Mouse (Mus musculus) embryonic facial prominence, embryonic 15.5 days (tissue): ENCODE measurements around the gene Fbrsl1. TPM values are rescaled to one million over a fixed set of nuclear protein-coding genes. Genes with fewer than 3 reads are reported as not detected.

Experiments
- ATAC-seq: fragments of 200-750 bp; cut with Nextera tagmentation; 2 replicates; pipeline ENCODE4 v1.8.0; 2017; ENCODE audit warnings: low read depth, moderate TSS enrichment; ENCODE audit not compliant: insufficient number of reproducible peaks, low FRiP score, low TSS enrichment
- H3K27ac ChIP-seq: fragments of 300-500 bp; sonication (generic); replicated peaks from 2 replicates; pipeline ENCODE4 v1.5.1; 2015; ENCODE audit warnings: mild to moderate bottlenecking, inconsistent platforms
- H3K27me3 ChIP-seq: fragments of 300-500 bp; sonication (generic); 2 replicates; pipeline ENCODE4 v1.6.1; 2015; ENCODE audit warnings: inconsistent platforms
- H3K36me3 ChIP-seq: fragments of 300-500 bp; sonication (generic); 2 replicates; pipeline ENCODE4 v1.6.1; 2015; ENCODE audit warnings: mild to moderate bottlenecking, inconsistent platforms
- H3K4me1 ChIP-seq: fragments of 300-500 bp; sonication (generic); 2 replicates; pipeline ENCODE4 v1.6.1; 2015; ENCODE audit warnings: inconsistent platforms
- H3K4me2 ChIP-seq: fragments of 300-500 bp; sonication (generic); replicated peaks from 2 replicates; pipeline ENCODE4 v1.6.1; 2015; ENCODE audit warnings: mild to moderate bottlenecking, inconsistent platforms
- H3K4me3 ChIP-seq: fragments of 300-500 bp; sonication (generic); replicated peaks from 2 replicates; pipeline ENCODE4 v1.5.1; 2015; ENCODE audit warnings: mild to moderate bottlenecking, inconsistent platforms
- H3K9ac ChIP-seq: fragments of 300-500 bp; sonication (generic); 2 replicates; pipeline ENCODE4 v1.6.1; 2015; ENCODE audit warnings: inconsistent platforms
- H3K9me3 ChIP-seq: fragments of 300-500 bp; sonication (generic); replicated peaks from 2 replicates; pipeline ENCODE4 v1.6.1; 2016; ENCODE audit warnings: inconsistent platforms
- WGBS: fragments of 180-500 bp; shearing (Covaris S2); methylation state at CpG from one replicate; pipeline ENCODE4 v1.1.7; 2015; 5-methylcytosine and 5-hydroxymethylcytosine counted together
- polyA plus RNA-seq: library from polyadenylated mRNA; unstranded; fragments of >200 nt; fragmentation: Nextera tagmentation; extraction: Ambion mirVana; gene quantifications from 2 replicates; pipeline ENCODE4 v1.2.1, GENCODE M21; 2015

Gene Fbrsl1
- polyA plus RNA-seq, 1 experiment from 2014 or later, result 15.1 TPM

GRCm38 (mm10) chr5:110425187-110425586 lies 23.1 kb downstream of the Fbrsl1 start:
- H3K27me3 ChIP-seq, result no peaks in the 10 kb centered on the region
- H3K9ac ChIP-seq, result no peak overlapping the region
- 69% methylated on average over 4 of the region's 4 CpGs for WGBS
- H3K4me3 ChIP-seq, result no peak overlapping the region
- H3K9me3 ChIP-seq, result no peaks in the 10 kb centered on the region
- no peaks in the 10 kb centered on the region for H3K36me3 ChIP-seq
- no peak overlapping the region for H3K4me2 ChIP-seq
- no peak for ATAC-seq
- no peak overlapping the region for H3K27ac ChIP-seq
- 0 out of 2 replicates have a peak, but pooled peaks cover 5% of the 10 kb centered on the region for H3K4me1 ChIP-seq

DNA sequence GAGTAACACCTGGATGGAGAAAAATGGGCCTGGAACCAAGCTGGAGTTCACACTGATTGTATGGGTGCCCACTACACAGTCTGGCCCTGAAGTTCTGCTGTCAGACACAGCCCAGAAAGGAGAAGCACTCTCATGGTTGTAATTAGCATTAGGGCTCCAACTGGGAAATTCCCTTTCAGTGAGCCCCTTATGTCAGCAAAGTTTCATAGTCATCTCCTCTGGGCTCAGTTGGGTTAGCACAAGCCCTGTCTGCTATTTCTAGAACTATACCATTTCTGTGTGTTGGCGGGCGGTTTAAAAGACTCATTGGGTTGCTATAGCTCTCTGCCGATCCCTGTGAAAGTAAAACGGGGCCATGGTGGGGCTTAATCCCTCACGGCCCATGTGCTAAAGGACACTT lies 24.1 kb downstream of the Fbrsl1 start:
- ATAC-seq, result no peak
- H3K4me1 ChIP-seq, result 0 out of 2 replicates have a peak, but pooled peaks cover 5% of the 10 kb centered on the region
- H3K36me3 ChIP-seq, result no peaks in the 10 kb centered on the region
- H3K27ac ChIP-seq, result no peak overlapping the region
- no peak overlapping the region for H3K4me3 ChIP-seq
- H3K4me2 ChIP-seq, result no peak overlapping the region
- no peaks in the 10 kb centered on the region for H3K9me3 ChIP-seq
- no peaks in the 10 kb centered on the region for H3K27me3 ChIP-seq
- 81% methylated on average over 5 of the region's 5 CpGs for WGBS
- H3K9ac ChIP-seq, result no peak overlapping the region

GRCm38 (mm10) chr5:110421393-110421792 lies 26.9 kb downstream of the Fbrsl1 start:
- WGBS, result 90% methylated on average over 6 of the region's 6 CpGs

DNA sequence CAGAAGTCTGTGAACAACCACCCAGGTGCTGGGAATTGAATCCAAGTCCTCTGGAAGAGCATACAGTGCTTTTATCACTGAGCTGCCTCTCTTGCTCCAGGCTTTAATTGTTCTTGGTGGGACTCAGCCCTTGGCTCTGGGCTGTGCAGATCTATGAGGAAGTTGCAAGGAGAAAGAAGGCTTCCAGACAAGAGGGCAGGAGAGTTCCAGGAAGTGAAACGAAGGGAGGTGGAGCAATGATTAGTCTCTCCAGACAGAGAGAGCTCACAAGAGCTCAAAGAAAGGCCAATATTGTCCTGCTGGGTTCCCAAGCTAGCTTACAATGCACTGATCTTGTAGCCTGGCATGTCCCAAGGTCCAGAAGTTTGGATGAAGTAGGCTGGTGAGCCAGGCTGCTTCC lies 27.4 kb downstream of the Fbrsl1 start:
- Histone ChIP-seq H3K36me3 (no peaks in the 10 kb centered on the region), H3K4me3 (no peak overlapping the region), H3K4me2 (no peak overlapping the region), H3K9ac (no peak overlapping the region), H3K9me3 (no peaks in the 10 kb centered on the region), H3K27me3 (no peaks in the 10 kb centered on the region), H3K4me1 (peaks cover 9% of the 10 kb centered on the region; the same call in 1 of the 2 replicates), H3K27ac (no peak overlapping the region)
- ATAC-seq, result no peak
- WGBS, result 50% methylated on average over 1 of the region's 1 CpGs

More at GRCm38 (mm10) chr5:110421393-110421792, 26.9 kb downstream of the Fbrsl1 start:
- Histone ChIP-seq H3K4me1 (peaks cover 7% of the 10 kb centered on the region; the same call in 1 of the 2 replicates), H3K27me3 (no peaks in the 10 kb centered on the region), H3K9ac (no peak overlapping the region), H3K27ac (no peak overlapping the region), H3K36me3 (no peaks in the 10 kb centered on the region), H3K4me3 (no peak overlapping the region), H3K4me2 (no peak overlapping the region), H3K9me3 (no peaks in the 10 kb centered on the region)
- no peak for ATAC-seq

- H3K36me3 ChIP-seq, result no peaks in the 10 kb centered on the region
- no peak overlapping the region for H3K27ac ChIP-seq
- no peak overlapping the region for H3K4me2 ChIP-seq
- no peak overlapping the region for H3K9ac ChIP-seq
- ATAC-seq, result no peak
- no peak overlapping the region for H3K4me3 ChIP-seq
- 65% methylated on average over 4 of the region's 4 CpGs for WGBS
- H3K9me3 ChIP-seq, result no peaks in the 10 kb centered on the region
- H3K4me1 ChIP-seq, result peaks cover 9% of the 10 kb centered on the region; the same call in 1 of the 2 replicates
- H3K27me3 ChIP-seq, result no peaks in the 10 kb centered on the region
Measured at GRCm38 (mm10) chr5:110420201-110420600, 28.1 kb downstream of the Fbrsl1 start.

GRCm38 (mm10) chr5:110418523-110418911 lies 29.8 kb downstream of the Fbrsl1 start:
- no peak overlapping the region for H3K4me2 ChIP-seq
- WGBS, result 94% methylated on average over 1 of the region's 1 CpGs
- no peak overlapping the region for H3K27ac ChIP-seq
- H3K9ac ChIP-seq, result no peak overlapping the region
- ATAC-seq, result no peak
- no peaks in the 10 kb centered on the region for H3K9me3 ChIP-seq
- no peak overlapping the region for H3K4me3 ChIP-seq
- no peaks in the 10 kb centered on the region for H3K36me3 ChIP-seq
- H3K27me3 ChIP-seq, result no peaks in the 10 kb centered on the region
- H3K4me1 ChIP-seq, result peaks cover 9% of the 10 kb centered on the region; the same call in 1 of the 2 replicates

DNA sequence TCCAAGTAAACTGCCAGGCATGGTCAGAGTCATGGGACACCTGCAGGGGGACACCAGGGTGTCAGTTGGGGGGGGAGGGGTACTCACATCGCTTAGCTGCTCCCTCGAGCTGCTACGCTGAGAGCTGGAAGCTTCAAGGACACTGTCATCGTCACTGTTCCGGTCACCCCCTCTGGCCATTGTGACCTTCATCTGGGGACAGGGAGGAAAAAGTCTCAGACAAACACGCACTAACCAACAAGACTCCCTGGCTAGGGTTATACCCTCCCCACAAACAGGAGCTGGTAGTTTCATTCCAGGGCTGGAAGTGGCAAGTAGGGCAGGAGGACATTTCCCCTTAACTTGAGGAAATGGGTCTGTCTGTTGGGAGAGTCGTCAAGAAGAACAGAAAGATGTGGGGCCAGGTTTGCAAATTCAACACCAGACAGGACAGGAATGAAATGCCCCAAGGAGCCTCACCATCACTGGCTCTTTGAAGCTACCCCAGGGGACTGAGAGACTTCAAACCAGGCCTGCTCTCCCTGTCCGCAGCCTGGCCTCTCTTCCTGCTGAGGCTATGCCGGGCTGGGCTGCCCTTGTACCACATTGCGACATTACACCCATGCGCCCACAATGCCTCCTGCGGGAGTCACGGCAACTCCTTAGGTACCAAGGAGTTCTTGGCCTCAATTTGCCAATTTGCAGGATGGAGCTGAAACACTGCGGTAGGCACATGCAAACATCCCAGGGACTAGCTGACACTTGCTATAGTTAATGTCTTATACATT lies 30.4 kb downstream of the Fbrsl1 start:
- Histone ChIP-seq H3K27ac (no peak overlapping the region), H3K4me2 (no peak overlapping the region), H3K9me3 (no peaks in the 10 kb centered on the region), H3K4me3 (no peak overlapping the region), H3K9ac (no peak overlapping the region), H3K36me3 (no peaks in the 10 kb centered on the region), H3K27me3 (no peaks in the 10 kb centered on the region), H3K4me1 (peaks cover 9% of the 10 kb centered on the region; the same call in 1 of the 2 replicates)
- ATAC-seq, result no peak
- 53% methylated on average over 14 of the region's 14 CpGs for WGBS

- ATAC-seq, result peak; percentile 53; the same call in 1 of the 2 replicates
- WGBS, result 25% methylated on average over 7 of the region's 7 CpGs
- no peaks in the 10 kb centered on the region for H3K9me3 ChIP-seq
- no peak overlapping the region for H3K9ac ChIP-seq
- H3K4me3 ChIP-seq, result no peak overlapping the region
- H3K27ac ChIP-seq, result no peak overlapping the region
- no peaks in the 10 kb centered on the region for H3K36me3 ChIP-seq
- peaks cover 9% of the 10 kb centered on the region; the same call in 1 of the 2 replicates for H3K4me1 ChIP-seq
- H3K27me3 ChIP-seq, result no peaks in the 10 kb centered on the region
- no peak overlapping the region for H3K4me2 ChIP-seq
Measured at GRCm38 (mm10) chr5:110416825-110417401, 31.4 kb downstream of the Fbrsl1 start.

DNA sequence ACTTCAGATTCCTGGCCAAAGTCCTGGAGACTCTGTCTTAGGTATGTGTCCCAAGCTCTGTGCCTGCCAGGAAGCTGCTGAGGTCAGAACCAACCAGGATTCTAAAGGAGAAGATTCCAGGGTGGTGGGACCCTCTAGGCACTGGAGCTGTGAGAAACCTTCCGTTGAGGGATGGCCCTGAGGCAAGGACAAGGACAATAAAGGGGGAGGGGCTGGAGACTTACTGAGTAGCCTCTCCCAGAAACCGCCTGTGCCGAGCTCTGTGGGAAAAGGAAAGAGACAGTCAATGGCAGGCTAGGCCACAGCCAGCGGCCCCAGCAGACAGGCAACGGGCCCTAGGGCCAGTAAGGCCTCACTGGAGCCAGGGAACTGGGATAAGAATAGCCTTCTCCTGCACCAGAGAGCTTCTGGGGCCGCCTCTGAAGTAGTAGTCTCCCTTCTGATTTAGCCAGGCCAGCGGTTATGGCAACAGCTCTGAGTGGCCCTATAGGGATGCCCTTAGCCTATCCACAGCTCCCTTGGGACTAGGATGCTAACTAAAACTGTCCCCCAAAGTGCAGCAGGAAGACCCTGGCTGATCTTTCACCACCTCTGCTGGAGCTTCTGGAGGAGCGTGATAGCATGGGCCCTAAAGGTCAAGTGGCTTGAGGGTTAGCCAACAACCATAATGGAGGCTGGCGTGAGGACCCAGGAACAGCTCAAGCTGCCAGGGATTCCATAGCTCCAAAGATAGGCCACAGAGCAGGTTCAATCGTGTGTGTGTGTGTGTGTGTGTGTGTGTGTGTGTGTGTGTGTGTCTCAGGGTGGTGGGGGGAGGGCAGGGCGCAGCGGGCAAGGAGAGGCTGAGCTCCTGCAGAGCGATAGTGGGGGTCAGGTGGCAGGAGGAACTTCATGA lies 32.2 kb downstream of the Fbrsl1 start:
- Histone ChIP-seq H3K27me3 (no peaks in the 10 kb centered on the region), H3K27ac (no peak overlapping the region), H3K4me3 (no peak overlapping the region), H3K9ac (no peak overlapping the region), H3K36me3 (0 out of 2 replicates have a peak, but pooled peaks cover 5% of the 10 kb centered on the region), H3K4me1 (peaks cover 9% of the 10 kb centered on the region; the same call in 1 of the 2 replicates), H3K4me2 (no peak overlapping the region), H3K9me3 (no peaks in the 10 kb centered on the region)
- no peak for ATAC-seq
- 49% methylated on average over 13 of the region's 13 CpGs for WGBS

GRCm38 (mm10) chr5:110415022-110415421 lies 33.3 kb downstream of the Fbrsl1 start:
- no peak overlapping the region for H3K27ac ChIP-seq
- no peak overlapping the region for H3K4me2 ChIP-seq
- H3K4me3 ChIP-seq, result no peak overlapping the region
- H3K9ac ChIP-seq, result no peak overlapping the region
- 59% methylated on average over 5 of the region's 5 CpGs for WGBS
- no peaks in the 10 kb centered on the region for H3K9me3 ChIP-seq
- no peak for ATAC-seq
- no peaks in the 10 kb centered on the region for H3K27me3 ChIP-seq
- 0 out of 2 replicates have a peak, but pooled peaks cover 5% of the 10 kb centered on the region for H3K36me3 ChIP-seq
- H3K4me1 ChIP-seq, result peaks cover 9% of the 10 kb centered on the region; the same call in 1 of the 2 replicates

DNA sequence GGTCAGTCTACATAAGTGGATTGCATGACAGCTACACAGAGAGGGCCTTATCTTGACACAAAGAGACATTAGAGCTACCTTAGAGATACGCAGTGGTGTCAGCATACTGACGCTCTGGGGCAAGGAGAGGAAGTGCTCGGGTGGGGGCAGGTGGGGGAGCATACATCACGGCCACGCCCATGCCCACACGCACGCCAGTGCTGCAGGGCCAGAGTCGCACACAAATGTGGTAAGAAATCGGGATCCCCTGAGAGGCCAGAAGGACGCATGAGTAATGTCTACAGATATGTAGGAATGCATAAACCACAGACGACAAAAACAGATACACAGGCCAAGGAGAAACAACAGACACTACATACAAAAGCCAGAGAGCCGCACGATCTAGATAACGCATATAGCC lies 35.3 kb downstream of the Fbrsl1 start:
- Histone ChIP-seq H3K27ac (no peak overlapping the region), H3K4me1 (peaks cover 9% of the 10 kb centered on the region; the same call in 1 of the 2 replicates), H3K27me3 (no peaks in the 10 kb centered on the region), H3K9me3 (no peaks in the 10 kb centered on the region), H3K4me2 (no peak overlapping the region), H3K9ac (no peak overlapping the region), H3K4me3 (no peak overlapping the region), H3K36me3 (0 out of 2 replicates have a peak, but pooled peaks cover 10% of the 10 kb centered on the region)
- 70% methylated on average over 14 of the region's 14 CpGs for WGBS
- no peak for ATAC-seq
